Mouse (Mus musculus) liver, adult (tissue): ENCODE measurements at regions not wholly inside any gene's neighbourhood (a gene's known extent, or its start where the extent isn't known, plus 50 kb on each side); places are given as distances from the start of the nearest gene placed in this dataset.

Experiments
- GATA4 ChIP-seq: IDR thresholded peaks from 2 replicates; pipeline ENCODE4 v1.6.1; 2014; ENCODE audit warnings: mild to moderate bottlenecking, low read length; ENCODE audit not compliant: insufficient replicate concordance

- TF ChIP-seq GATA4 = no peak
These were observed 155.8 kb upstream of the Rpl34 start for GRCm38 (mm10) chr3:130885974-130886373.

- TF ChIP-seq GATA4 = no peak
These were observed 154.2 kb upstream of the Rpl34 start for GRCm38 (mm10) chr3:130884393-130884792.

- no peak for TF ChIP-seq GATA4
These were observed 153.7 kb upstream of the Rpl34 start for GRCm38 (mm10) chr3:130883928-130884327.

- TF ChIP-seq GATA4 = no peak
These were observed 153.1 kb upstream of the Rpl34 start for GRCm38 (mm10) chr3:130883319-130883718.

GRCm38 (mm10) chr3:130880482-130880881 is 150.3 kb upstream of the Rpl34 start:
- no peak for TF ChIP-seq GATA4

GRCm38 (mm10) chr3:130879463-130879862 is 149.3 kb upstream of the Rpl34 start:
- TF ChIP-seq GATA4 = no peak

GRCm38 (mm10) chr3:130878834-130879233 is 148.6 kb upstream of the Rpl34 start:
- no peak for TF ChIP-seq GATA4

- TF ChIP-seq GATA4 = no peak
These were observed 147.8 kb upstream of the Rpl34 start for GRCm38 (mm10) chr3:130877981-130878380.

- TF ChIP-seq GATA4 = no peak
These were observed 143.5 kb upstream of the Rpl34 start for GRCm38 (mm10) chr3:130873745-130874144.

GRCm38 (mm10) chr3:130866952-130867632 is 136.9 kb upstream of the Rpl34 start:
- TF ChIP-seq GATA4 = no peak

- TF ChIP-seq GATA4 = no peak
These were observed 134.6 kb upstream of the Rpl34 start for GRCm38 (mm10) chr3:130864783-130865182.

- TF ChIP-seq GATA4 = no peak
These were observed 133.2 kb upstream of the Rpl34 start for GRCm38 (mm10) chr3:130863376-130863775.

GRCm38 (mm10) chr3:130860315-130860714 is 130.1 kb upstream of the Rpl34 start:
- no peak for TF ChIP-seq GATA4

GRCm38 (mm10) chr3:130853866-130854265 is 123.7 kb upstream of the Rpl34 start:
- no peak for TF ChIP-seq GATA4

GRCm38 (mm10) chr3:130850766-130851308 is 120.6 kb upstream of the Rpl34 start:
- no peak for TF ChIP-seq GATA4

GRCm38 (mm10) chr3:130841755-130842154 is 111.6 kb upstream of the Rpl34 start:
- no peak for TF ChIP-seq GATA4

GRCm38 (mm10) chr3:130839924-130840440 is 109.8 kb upstream of the Rpl34 start:
- no peak for TF ChIP-seq GATA4
